Mouse (Mus musculus) urinary bladder, postnatal 25 days (tissue): ENCODE measurements around the gene Cpne6.

Experiments used
- DNase-seq: peaks from one replicate; pipeline ENCODE4 v3.0.0; 2022; ENCODE audit warnings: low spot score

Cpne6 gene

GRCm38 (mm10) chr14:55555788-55556187 lies 45.5 kb downstream of the Cpne6 start:
- DNase-seq: no peak

GRCm38 (mm10) chr14:55557003-55557402 lies 46.8 kb downstream of the Cpne6 start:
- DNase-seq: peak; percentile 86

- no peak for DNase-seq
Observed at GRCm38 (mm10) chr14:55557587-55557986, 47.3 kb downstream of the Cpne6 start.

GRCm38 (mm10) chr14:55558740-55559448 lies 48.6 kb downstream of the Cpne6 start:
- no peak for DNase-seq

- peak; percentile 78 for DNase-seq
Observed at GRCm38 (mm10) chr14:55559799-55560201, 49.6 kb downstream of the Cpne6 start, which contains the start of gene Dcaf11. TSS of gene Dcaf11 (plus strand) at chr14:55560006.

GRCm38 (mm10) chr14:55560202-55561073 lies 50.2 kb downstream of the Cpne6 start, which contains the start of gene A730061H03Rik:
TSS of gene A730061H03Rik (minus strand) at chr14:55560406.
- DNase-seq: peak; percentile 94

- no peak for DNase-seq
Observed at GRCm38 (mm10) chr14:55561860-55562259, 51.6 kb downstream of the Cpne6 start.

GRCm38 (mm10) chr14:55563249-55563648 lies 53.0 kb downstream of the Cpne6 start:
- no peak for DNase-seq

GRCm38 (mm10) chr14:55565748-55566147 lies 55.5 kb downstream of the Cpne6 start:
- no peak for DNase-seq
